Mouse (Mus musculus) testis, adult 2 months (tissue): ENCODE measurements around the gene Cmip. TPM values are rescaled to one million over a fixed set of nuclear protein-coding genes. Genes with fewer than 3 reads are reported as not detected.

Experiments used
- H3K27ac ChIP-seq: fragments of 200-500 bp; 2 replicates; pipeline ENCODE4 v1.5.1; 2012; ENCODE audit warnings: low read depth, low read length; ENCODE audit not compliant: control insufficient read depth, insufficient read depth
- H3K27me3 ChIP-seq: fragments of 200-500 bp; 2 replicates; pipeline ENCODE4 v1.6.1; 2012; ENCODE audit warnings: mild to moderate bottlenecking, low read length, moderate library complexity; ENCODE audit not compliant: control insufficient read depth, insufficient read depth
- H3K36me3 ChIP-seq: fragments of 200-500 bp; 2 replicates; pipeline ENCODE4 v1.6.1; 2012; ENCODE audit warnings: mild to moderate bottlenecking, low read length; ENCODE audit not compliant: control insufficient read depth, insufficient read depth
- H3K4me1 ChIP-seq: fragments of 200-500 bp; 2 replicates; pipeline ENCODE4 v1.6.1; 2012; ENCODE audit warnings: low read length; ENCODE audit not compliant: control insufficient read depth, insufficient read depth
- H3K4me3 ChIP-seq: fragments of 200-500 bp; 2 replicates; pipeline ENCODE4 v1.5.1; 2012; ENCODE audit warnings: low read depth, mild to moderate bottlenecking, low read length, moderate library complexity, mixed read lengths; ENCODE audit not compliant: control insufficient read depth
- CTCF ChIP-seq: fragments of 200-500 bp; IDR thresholded peaks from 2 replicates; pipeline ENCODE4 v1.5.1; 2012; ENCODE audit warnings: low read depth, mild to moderate bottlenecking, inconsistent platforms, low read length, moderate library complexity; ENCODE audit not compliant: control insufficient read depth, insufficient read depth, insufficient replicate concordance
- POLR2A ChIP-seq: fragments of 200-500 bp; IDR thresholded peaks from 2 replicates; pipeline ENCODE4 v1.6.1; 2012; ENCODE audit warnings: low read depth, mild to moderate bottlenecking, inconsistent platforms, low read length, moderate library complexity; ENCODE audit not compliant: control insufficient read depth
- polyA plus RNA-seq: library from polyadenylated mRNA; depleted of rRNA; stranded (reverse); fragments of >200 nt; gene quantifications from 2 replicates; pipeline ENCODE4 v1.2.3, GENCODE M21; 2012

Cmip gene
- polyA plus RNA-seq, 1 experiment, result 10.5 TPM

DNA sequence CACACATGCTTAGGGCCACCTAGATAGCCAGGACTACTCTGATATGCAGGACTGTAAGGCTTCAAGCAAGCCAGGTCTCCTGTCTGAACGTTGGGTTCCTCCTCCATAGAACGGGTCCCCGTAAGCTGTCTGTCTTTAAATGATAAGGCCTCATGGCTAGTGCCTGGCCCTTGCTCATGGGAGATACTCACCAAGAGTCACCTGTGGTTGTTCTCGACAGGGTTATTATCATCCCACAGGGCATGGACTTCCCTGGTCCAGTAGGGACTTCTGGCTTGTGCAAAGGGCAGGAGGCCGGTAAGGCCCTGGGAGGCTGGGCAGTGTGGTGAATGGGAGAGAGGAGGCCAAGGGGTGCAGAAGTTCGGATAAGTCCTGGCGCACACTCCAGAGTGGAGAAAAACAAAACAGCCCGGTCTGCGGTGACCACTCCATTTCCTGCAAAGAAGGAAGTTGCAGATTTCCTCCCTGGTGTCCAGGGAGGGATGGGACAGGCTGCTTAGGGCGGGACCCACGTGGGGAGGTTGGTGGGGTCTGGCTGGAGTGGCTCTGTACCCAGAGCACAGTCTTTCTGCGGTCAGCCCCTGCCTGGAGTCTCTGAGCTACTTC is 41.2 kb downstream of the Cmip start:
- no peaks in the 10 kb centered on the region for H3K36me3 ChIP-seq
- peaks cover 5% of the 10 kb centered on the region for H3K4me1 ChIP-seq
- TF ChIP-seq CTCF (no peak), POLR2A (no peak)
- H3K27ac ChIP-seq, result no peak overlapping the region
- H3K27me3 ChIP-seq, result no peaks in the 10 kb centered on the region
- H3K4me3 ChIP-seq, result no peak overlapping the region

DNA sequence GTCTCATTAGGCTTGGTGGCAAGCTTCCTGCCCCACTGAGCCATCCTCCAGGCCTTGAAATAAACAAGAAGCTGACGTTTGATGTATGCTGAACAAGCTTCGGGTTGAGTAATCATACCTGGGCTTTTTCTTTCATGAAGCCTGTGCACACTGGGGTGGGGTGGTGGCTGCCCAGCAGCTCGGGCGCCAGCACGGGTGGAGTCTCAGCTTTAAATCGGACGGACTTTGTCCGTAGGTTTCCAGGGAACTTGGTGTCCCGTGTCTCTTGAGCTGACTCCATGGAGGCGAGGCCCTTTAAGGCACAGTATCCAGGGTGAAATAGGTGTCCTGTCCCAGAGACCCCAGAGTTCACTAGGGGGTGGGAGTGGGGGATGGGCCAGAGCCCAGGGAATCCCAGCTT is 42.3 kb downstream of the Cmip start:
- Histone ChIP-seq H3K4me3 (no peak overlapping the region), H3K27me3 (no peaks in the 10 kb centered on the region), H3K4me1 (peaks cover 5% of the 10 kb centered on the region), H3K36me3 (no peaks in the 10 kb centered on the region), H3K27ac (no peak overlapping the region)
- TF ChIP-seq POLR2A (no peak), CTCF (no peak)

DNA sequence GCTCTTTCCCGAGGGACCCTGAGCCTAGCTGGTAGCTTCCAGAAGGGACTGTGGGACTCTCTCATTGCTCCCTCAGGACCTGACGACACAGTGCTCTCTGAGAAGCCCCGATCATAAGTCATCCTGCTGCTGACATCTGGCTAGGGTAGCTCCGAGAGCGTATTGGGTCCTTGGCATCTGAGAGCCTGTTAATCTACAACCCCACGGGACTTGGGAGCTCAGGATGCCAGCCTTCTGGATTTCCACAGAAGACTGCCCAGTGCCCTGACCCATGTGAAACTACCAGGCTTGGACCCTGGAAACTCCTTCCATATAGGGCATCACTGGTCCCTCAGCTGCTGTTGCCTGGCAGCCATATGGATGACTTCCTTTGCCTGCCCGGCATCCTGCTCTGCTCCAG is 43.3 kb downstream of the Cmip start:
- Histone ChIP-seq H3K4me1 (peaks cover 5% of the 10 kb centered on the region), H3K27ac (no peak overlapping the region), H3K36me3 (no peaks in the 10 kb centered on the region), H3K4me3 (no peak overlapping the region), H3K27me3 (no peaks in the 10 kb centered on the region)
- TF ChIP-seq POLR2A (no peak), CTCF (no peak)

DNA sequence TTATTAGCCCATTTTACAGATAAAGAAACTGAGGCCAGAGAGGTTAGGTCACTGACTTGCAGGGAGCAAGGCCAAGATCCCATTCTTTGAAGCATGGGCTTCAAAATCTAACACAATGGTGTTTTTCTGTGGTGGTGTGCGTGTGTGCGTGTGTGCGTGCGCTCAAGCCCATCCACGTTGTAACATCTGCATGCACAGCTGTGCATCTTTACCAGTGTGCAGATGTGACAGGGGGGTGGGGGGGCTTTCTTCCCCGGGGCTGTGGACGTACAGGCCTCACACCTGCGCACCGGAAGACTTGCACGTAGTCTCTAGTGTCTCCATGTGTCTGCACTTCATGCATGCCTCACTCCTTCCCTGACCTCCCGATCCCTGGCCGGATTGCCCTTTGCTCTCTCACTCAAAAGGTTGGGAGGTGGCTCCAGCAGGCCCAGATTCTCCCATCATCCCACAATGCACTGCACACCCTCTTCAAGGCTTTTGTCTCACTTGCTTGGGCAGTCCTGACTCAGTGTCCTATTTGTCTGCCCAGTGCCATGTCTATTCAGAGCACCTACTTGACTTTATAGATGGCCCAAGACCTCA is 44.7 kb downstream of the Cmip start:
- no peak overlapping the region for H3K4me3 ChIP-seq
- peaks cover 5% of the 10 kb centered on the region for H3K4me1 ChIP-seq
- TF ChIP-seq POLR2A (no peak), CTCF (no peak)
- no peaks in the 10 kb centered on the region for H3K36me3 ChIP-seq
- no peaks in the 10 kb centered on the region for H3K27me3 ChIP-seq
- no peak overlapping the region for H3K27ac ChIP-seq

DNA sequence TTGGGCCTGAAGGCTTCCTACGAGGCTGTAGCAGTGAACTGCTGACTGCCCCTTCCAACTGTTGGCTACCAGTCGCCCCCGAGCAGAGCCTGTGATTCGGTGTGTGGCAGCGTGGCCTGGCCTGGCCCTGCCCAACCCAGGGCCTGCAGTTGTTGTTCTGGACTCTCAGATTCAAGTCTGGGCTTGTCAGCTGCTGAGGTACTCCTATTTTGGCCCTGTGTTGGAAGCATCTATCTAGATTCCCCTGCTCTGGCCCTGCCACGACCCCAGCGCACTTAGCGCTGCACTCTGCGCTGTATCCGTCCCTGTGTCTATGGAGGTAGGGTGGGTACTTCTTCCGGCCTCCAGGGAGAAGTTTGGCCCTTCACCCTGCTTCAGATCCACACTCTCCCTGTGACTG is 45.2 kb downstream of the Cmip start:
- TF ChIP-seq POLR2A (no peak), CTCF (no peak)
- no peaks in the 10 kb centered on the region for H3K27me3 ChIP-seq
- H3K4me1 ChIP-seq, result peaks cover 5% of the 10 kb centered on the region
- no peak overlapping the region for H3K4me3 ChIP-seq
- H3K27ac ChIP-seq, result no peak overlapping the region
- H3K36me3 ChIP-seq, result no peaks in the 10 kb centered on the region

DNA sequence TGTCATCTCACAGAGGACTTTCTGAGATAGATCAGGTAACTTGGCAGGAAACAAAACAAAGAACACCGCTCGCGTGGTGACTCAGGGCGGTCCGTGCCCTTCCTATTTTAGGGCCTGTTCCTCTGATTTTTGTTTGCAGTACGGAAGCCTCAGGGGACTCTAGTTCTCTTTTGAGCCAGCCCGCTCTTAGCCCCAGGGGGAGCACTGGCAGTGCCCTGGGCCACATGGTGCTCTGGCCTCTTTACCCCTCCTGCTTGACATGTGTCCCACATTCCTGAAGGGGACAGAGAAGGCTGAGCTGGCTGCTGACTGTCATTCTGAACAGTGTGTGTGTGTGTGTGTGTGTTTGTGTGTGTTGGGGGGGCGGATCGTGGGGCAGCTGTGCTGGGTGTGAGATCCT is 46.8 kb downstream of the Cmip start:
- H3K4me3 ChIP-seq, result no peak overlapping the region
- H3K4me1 ChIP-seq, result peaks cover 5% of the 10 kb centered on the region
- H3K36me3 ChIP-seq, result no peaks in the 10 kb centered on the region
- H3K27me3 ChIP-seq, result no peaks in the 10 kb centered on the region
- no peak overlapping the region for H3K27ac ChIP-seq
- TF ChIP-seq CTCF (no peak), POLR2A (no peak)

DNA sequence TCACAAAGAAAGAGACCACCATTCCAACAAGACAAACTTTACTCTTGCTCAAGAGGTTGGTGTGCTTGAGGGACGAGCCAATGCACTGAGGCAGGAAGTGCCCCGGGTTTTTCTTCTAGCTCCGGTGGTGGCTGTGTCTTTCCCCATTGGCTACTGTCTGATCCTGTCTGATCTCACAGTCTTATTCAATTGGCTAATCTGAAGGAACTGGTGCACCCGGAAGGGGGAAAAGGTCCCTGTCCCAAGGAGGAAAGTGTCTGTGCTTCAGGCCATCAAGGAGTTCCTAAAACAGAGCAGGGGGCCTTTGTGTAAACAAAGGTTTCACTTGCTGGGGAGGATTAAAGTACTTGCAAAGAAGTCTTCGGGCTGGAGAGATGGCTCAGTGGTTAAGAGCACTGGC is 48.5 kb downstream of the Cmip start:
- peaks cover 5% of the 10 kb centered on the region for H3K4me1 ChIP-seq

DNA sequence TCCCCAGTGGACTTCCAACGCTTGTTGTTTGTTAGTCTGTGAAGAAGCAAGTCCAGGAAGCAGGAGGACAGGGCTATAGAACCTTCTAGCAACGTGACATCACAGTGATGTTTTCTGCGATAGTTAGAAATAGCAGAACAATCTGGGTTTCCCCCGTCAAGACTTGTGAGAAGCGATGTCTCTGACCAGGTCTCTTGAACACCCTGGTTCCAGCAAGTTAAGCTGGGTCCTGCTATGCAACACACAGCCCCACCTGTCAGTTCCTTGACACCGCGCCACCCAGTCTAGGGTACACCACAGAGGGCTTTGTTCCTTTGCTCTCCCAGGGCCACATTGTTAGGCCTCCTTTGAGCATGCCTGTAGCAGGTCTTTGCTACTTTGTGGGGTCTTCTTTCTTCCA is 49.9 kb downstream of the Cmip start:
- Histone ChIP-seq H3K27me3 (no peaks in the 10 kb centered on the region), H3K27ac (no peak overlapping the region), H3K4me1 (no peaks in the 10 kb centered on the region; the same call in 1 of the 2 replicates), H3K4me3 (no peak overlapping the region), H3K36me3 (no peaks in the 10 kb centered on the region)
- no peak for TF ChIP-seq CTCF
- TF ChIP-seq POLR2A, result no peak

More for the DNA sequence above, 48.5 kb downstream of the Cmip start:
- Histone ChIP-seq H3K27me3 (no peaks in the 10 kb centered on the region), H3K27ac (no peak overlapping the region), H3K36me3 (no peaks in the 10 kb centered on the region), H3K4me3 (no peak overlapping the region)
- TF ChIP-seq CTCF (no peak), POLR2A (no peak)
